Mouse (Mus musculus) intestine, embryonic 16.5 days (tissue): Measurements from ENCODE around the gene Gjb2. TPM values are rescaled to one million over a fixed set of nuclear protein-coding genes. Genes with fewer than 3 reads are reported as not detected.
"Not testable (repeated sequence)": the region's sequence is repeated elsewhere in the genome, so short reads cannot be mapped to it uniquely, and the experiment has no call there.

Source experiments
- ATAC-seq: fragments of 200-750 bp; cut with Nextera tagmentation; 2 replicates; pipeline ENCODE4 v1.8.0; 2017; ENCODE audit warnings: moderate TSS enrichment, moderate library complexity
- H3K27ac ChIP-seq: fragments of 300-500 bp; sonication (generic); 2 replicates; pipeline ENCODE4 v1.5.1; 2014; ENCODE audit warnings: mild to moderate bottlenecking, low read length
- H3K27me3 ChIP-seq: fragments of 300-500 bp; sonication (generic); replicated peaks from 2 replicates; pipeline ENCODE4 v1.6.1; 2014; ENCODE audit warnings: low read length, control low read depth, mixed read lengths; ENCODE audit not compliant: control insufficient read depth, insufficient read depth
- H3K36me3 ChIP-seq: fragments of 300-500 bp; sonication (generic); 2 replicates; pipeline ENCODE4 v1.6.1; 2014; ENCODE audit warnings: low read length, control low read depth; ENCODE audit not compliant: control insufficient read depth, insufficient read depth
- H3K4me1 ChIP-seq: fragments of 300-500 bp; sonication (generic); 2 replicates; pipeline ENCODE4 v1.6.1; 2014; ENCODE audit warnings: low read length, control low read depth, mixed read lengths; ENCODE audit not compliant: control insufficient read depth, insufficient read depth
- H3K4me2 ChIP-seq: fragments of 300-500 bp; sonication (generic); 2 replicates; pipeline ENCODE4 v1.6.1; 2014; ENCODE audit warnings: low read depth, low read length, control low read depth
- H3K4me3 ChIP-seq: fragments of 300-500 bp; sonication (generic); 2 replicates; pipeline ENCODE4 v1.5.1; 2014; ENCODE audit warnings: mild to moderate bottlenecking, low read length
- H3K9ac ChIP-seq: fragments of 300-500 bp; sonication (generic); 2 replicates; pipeline ENCODE4 v1.6.1; 2014; ENCODE audit warnings: low read depth, low read length
- H3K9me3 ChIP-seq: fragments of 300-500 bp; sonication (generic); 2 replicates; pipeline ENCODE4 v1.6.1; 2016; ENCODE audit warnings: low read length, control low read depth; ENCODE audit not compliant: control insufficient read depth
- WGBS: fragments of 180-500 bp; shearing (Covaris S2); extraction: QIAGEN DNeasy Blood & Tissue Kit; methylation state at CpG from one replicate; pipeline ENCODE4 v1.1.7; 2014; 5-methylcytosine and 5-hydroxymethylcytosine counted together
- polyA plus RNA-seq: library from polyadenylated mRNA; unstranded; fragments of >200 nt; fragmentation: Nextera tagmentation; extraction: Ambion mirVana; gene quantifications from 2 replicates; pipeline ENCODE4 v1.2.1, GENCODE M21; 2015

The Gjb2 gene
- polyA plus RNA-seq, 1 experiment from 2014 or later: 8.3 TPM

- peak overlapping the region; percentile 60 for H3K27ac ChIP-seq
- ATAC-seq: peak; percentile 93
- H3K4me2 ChIP-seq: no peak overlapping the region
- no peak overlapping the region for H3K4me3 ChIP-seq
- 68% methylated on average over 7 of the region's 7 CpGs for WGBS
- peaks cover 4% of the 10 kb centered on the region for H3K4me1 ChIP-seq
- no peaks in the 10 kb centered on the region for H3K27me3 ChIP-seq
- H3K9me3 ChIP-seq: no peaks in the 10 kb centered on the region
- no peak overlapping the region for H3K9ac ChIP-seq
- no peaks in the 10 kb centered on the region for H3K36me3 ChIP-seq
Measured at GRCm38 (mm10) chr14:57089107-57089506, 15.4 kb downstream of the Gjb2 start.

DNA sequence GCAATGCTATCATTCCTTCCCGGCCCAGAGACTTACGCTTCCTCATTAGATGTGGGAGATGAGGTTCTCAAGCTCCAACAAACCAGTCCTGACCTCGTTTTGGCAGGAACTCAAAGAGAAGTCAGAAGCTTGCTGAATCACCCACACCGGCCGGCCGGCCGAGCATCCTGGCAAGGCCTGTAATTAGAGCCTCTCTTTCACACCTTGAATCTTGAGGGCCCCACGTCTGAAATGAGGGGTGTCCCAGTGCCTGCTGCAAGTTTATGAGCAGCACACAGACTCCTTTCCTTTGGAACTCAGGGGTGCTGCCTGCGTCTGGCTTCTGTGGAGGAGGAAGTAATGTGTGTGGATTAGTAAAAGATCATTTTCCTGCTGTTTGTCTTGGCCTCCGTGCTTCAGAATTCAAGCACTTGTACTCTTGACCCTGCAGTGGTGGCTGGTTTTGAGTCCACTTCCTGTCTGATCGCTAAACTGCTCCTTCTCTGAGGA is 20.3 kb downstream of the Gjb2 start:
- H3K36me3 ChIP-seq: no peaks in the 10 kb centered on the region
- H3K4me2 ChIP-seq: no peak overlapping the region
- WGBS: 25% methylated on average over 11 of the region's 11 CpGs
- no peaks in the 10 kb centered on the region for H3K27me3 ChIP-seq
- peaks cover 7% of the 10 kb centered on the region for H3K4me1 ChIP-seq
- H3K27ac ChIP-seq: peak overlapping the region; percentile 65
- no peak overlapping the region for H3K4me3 ChIP-seq
- peak; percentile 69 for ATAC-seq
- H3K9ac ChIP-seq: 0 out of 2 replicates have a peak overlapping the region, but pooled peaks have one; percentile 31
- H3K9me3 ChIP-seq: no peaks in the 10 kb centered on the region

GRCm38 (mm10) chr14:57082863-57083262 is 21.6 kb downstream of the Gjb2 start:
- Histone ChIP-seq H3K4me3 (no peak overlapping the region), H3K4me1 (peaks cover 7% of the 10 kb centered on the region), H3K36me3 (no peaks in the 10 kb centered on the region), H3K27me3 (no peaks in the 10 kb centered on the region), H3K9ac (no peak overlapping the region), H3K9me3 (no peaks in the 10 kb centered on the region), H3K27ac (no peak overlapping the region), H3K4me2 (no peak overlapping the region)
- no peak for ATAC-seq
- WGBS: 97% methylated on average over 1 of the region's 1 CpGs

DNA sequence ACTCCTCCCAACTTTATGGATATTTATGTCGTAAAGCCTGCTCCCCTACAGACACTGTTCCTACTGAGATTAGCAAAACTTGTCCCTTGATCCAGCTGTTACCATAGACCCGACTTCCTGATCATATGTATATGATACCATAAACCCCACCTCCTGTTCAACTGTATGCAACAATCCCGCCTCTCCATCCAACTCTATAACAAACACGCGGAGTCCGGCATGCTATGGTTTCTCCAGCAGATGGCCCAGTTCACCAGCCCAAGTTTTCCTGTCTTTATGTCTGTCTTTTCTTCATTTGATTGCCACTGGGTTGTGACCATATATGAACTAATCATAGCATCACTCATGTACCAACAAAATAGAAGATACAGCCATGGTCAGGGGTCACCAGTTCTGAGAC is 29.0 kb downstream of the Gjb2 start:
- WGBS: 75% methylated on average over 6 of the region's 6 CpGs
- Histone ChIP-seq H3K27ac (no peak overlapping the region), H3K9me3 (no peaks in the 10 kb centered on the region), H3K4me1 (no peaks in the 10 kb centered on the region; the same call in 1 of the 2 replicates), H3K9ac (no peak overlapping the region), H3K4me2 (no peak overlapping the region), H3K36me3 (no peaks in the 10 kb centered on the region), H3K4me3 (no peak overlapping the region), H3K27me3 (no peaks in the 10 kb centered on the region)
- peak; percentile 40 for ATAC-seq

- not testable (repeated sequence) for ATAC-seq
- WGBS: 2% methylated on average over 2 of the region's 2 CpGs
Measured at GRCm38 (mm10) chr14:57069906-57070305, 34.6 kb downstream of the Gjb2 start.

GRCm38 (mm10) chr14:57066053-57066452 is 38.4 kb downstream of the Gjb2 start:
- no peak overlapping the region for H3K4me3 ChIP-seq
- H3K9ac ChIP-seq: no peak overlapping the region
- H3K36me3 ChIP-seq: no peaks in the 10 kb centered on the region
- no peaks in the 10 kb centered on the region for H3K9me3 ChIP-seq
- no peak overlapping the region for H3K27ac ChIP-seq
- no peaks in the 10 kb centered on the region; the same call in 1 of the 2 replicates for H3K4me1 ChIP-seq
- no peak overlapping the region for H3K4me2 ChIP-seq
- ATAC-seq: no peak
- no peaks in the 10 kb centered on the region for H3K27me3 ChIP-seq

More at GRCm38 (mm10) chr14:57069906-57070305, 34.6 kb downstream of the Gjb2 start:
- H3K4me3 ChIP-seq, H3K4me2 ChIP-seq, H3K9me3 ChIP-seq, H3K27me3 ChIP-seq, H3K9ac ChIP-seq, H3K4me1 ChIP-seq, H3K27ac ChIP-seq, H3K36me3 ChIP-seq: not testable (repeated sequence)

DNA sequence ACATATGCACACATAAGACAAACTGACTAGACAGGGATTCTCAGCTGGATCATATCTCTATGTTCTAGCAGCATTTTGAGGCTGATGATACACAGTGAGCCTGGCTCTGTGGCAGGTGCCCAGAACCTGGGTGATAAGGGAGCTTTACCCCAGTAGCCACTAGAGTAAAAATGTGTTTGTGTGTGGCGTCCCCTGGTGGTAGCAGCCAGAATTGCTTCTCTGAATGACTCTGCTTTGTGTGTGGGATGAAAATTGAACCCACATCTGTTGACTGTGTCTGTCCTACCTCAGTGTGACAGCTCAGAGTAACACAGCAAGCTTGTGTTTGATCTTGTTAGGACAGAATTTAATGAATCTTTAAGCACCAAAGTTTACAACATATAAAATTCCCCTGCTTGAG is 44.5 kb downstream of the Gjb2 start:
- not testable (repeated sequence) for H3K36me3 ChIP-seq, H3K4me1 ChIP-seq, H3K4me2 ChIP-seq, H3K27ac ChIP-seq, H3K9ac ChIP-seq, ATAC-seq, H3K4me3 ChIP-seq, H3K9me3 ChIP-seq
- 0% methylated on average over 1 of the region's 1 CpGs for WGBS
- H3K27me3 ChIP-seq: peaks cover 29% of the 10 kb centered on the region

DNA sequence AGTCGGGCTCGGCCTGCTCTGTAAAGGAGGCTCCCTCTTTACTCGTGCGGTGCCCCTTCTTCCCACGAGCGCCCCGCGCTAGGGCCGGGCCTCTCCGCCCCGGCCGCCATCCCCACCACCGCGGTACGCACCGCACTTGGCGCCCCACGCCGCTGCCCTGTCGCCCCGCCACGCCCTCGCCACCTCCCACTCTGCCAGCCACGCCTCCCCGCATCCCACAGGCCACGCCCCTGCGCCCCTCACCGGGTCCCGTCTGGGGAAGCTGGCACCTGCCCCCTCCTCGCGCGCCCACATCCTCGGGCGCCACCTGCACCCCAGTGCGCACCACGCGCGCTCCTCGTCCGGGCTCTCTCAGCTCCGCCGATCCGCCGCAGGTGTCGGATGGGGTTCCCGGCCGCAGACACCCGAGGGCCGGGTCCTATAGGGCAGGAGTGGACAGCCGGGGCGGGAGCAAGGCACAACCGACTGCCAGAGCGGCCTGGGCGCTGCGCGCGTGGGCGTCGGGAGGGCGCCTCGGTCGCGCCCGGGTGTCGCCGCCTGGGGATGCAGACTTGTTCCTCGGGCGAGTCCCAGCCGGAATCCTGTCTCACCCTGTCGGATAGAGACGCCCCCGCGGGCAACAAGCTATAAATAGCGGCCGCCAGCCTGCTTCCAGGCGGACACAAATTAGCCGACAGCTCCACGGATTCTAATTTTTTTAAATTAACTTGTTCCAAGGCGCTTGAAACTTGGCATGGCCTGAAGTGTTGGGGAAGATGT is 46.8 kb downstream of the Gjb2 start, which contains the start of gene Gja3:
Gene Gja3, minus strand, starts transcription at position 538 of the 759 bp plus-strand sequence.
- Histone ChIP-seq H3K4me3 (peak within 1 kb of the TSS; percentile 54), H3K9me3 (no peaks in the 10 kb centered on the region), H3K27me3 (peaks cover 31% of the 10 kb centered on the region), H3K9ac (peak within 1 kb of the TSS; percentile 41), H3K27ac (no peak within 1 kb of the TSS), H3K4me2 (peak within 1 kb of the TSS; percentile 92), H3K36me3 (no peaks in the 10 kb centered on the region), H3K4me1 (peaks cover 7% of the 10 kb centered on the region)
- ATAC-seq: peak; percentile 44; the same call in 1 of the 2 replicates
- WGBS: under 1% methylated on average over 70 of the region's 79 CpGs

- 3% methylated on average over 19 of the region's 19 CpGs for WGBS
- Histone ChIP-seq H3K4me3 (peak overlapping the region; percentile 54), H3K4me1 (peaks cover 7% of the 10 kb centered on the region), H3K9me3 (no peaks in the 10 kb centered on the region), H3K36me3 (no peaks in the 10 kb centered on the region), H3K4me2 (peak overlapping the region; percentile 92), H3K9ac (peak overlapping the region; percentile 41; the same call in 1 of the 2 replicates), H3K27ac (no peak overlapping the region), H3K27me3 (peaks cover 31% of the 10 kb centered on the region)
- no peak for ATAC-seq
Measured at GRCm38 (mm10) chr14:57057204-57057562, 47.3 kb downstream of the Gjb2 start.
